Mouse (Mus musculus): ENCODE results near the gene Zfp318. TPM values are rescaled to one million over a fixed set of nuclear protein-coding genes. Genes with fewer than 3 reads are reported as not detected.
A peak's percentile ranks its signal among the peaks of the same experiment; 100 is the strongest.

The Zfp318 gene
- 11.0 and 13.0 TPM in 2 replicates for polyA plus RNA-seq (2014; fragmentation: Nextera tagmentation; extraction: Ambion mirVana)

DNA sequence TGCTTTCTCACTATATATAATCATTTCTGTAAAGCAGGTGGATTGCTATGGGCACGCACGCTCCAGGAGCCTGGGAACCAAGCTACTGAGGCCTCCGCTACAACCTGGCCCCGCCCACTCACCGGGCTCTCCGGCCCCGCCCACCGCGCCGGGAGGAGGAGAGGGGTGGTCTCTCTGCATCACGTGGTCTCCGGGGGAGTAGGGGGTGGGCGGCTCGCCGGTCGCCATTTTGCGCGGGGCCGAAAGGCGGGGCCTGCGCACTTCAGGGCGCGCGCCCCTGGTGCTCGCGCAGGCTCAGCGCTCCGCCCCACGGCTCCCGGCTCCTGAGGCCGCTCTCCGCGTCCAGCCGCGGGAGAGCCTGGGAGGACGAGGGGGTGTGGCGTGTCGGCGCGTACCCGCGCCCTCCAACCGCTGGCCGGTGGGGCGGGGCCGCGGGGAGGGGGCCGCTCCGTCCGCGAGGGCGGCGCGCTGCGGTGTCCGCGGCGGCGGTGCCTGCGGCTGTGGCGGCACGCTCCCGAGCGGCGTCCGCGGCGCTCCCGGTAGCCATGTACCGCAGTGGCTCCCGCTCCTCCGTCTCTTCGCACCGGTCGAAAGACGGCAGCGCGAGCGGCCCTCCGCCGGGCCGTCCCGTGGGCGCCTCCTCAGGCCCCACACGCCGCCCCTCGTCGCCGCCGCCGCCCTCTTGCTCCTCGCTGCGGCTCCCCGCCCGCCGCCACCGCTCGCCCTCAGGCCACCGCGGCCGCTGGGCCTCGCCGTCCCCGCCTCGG is at the start of gene Zfp318:
Gene Zfp318 (plus strand): TSS at position 438 of the 767 bp plus-strand sequence.
- ATAC-seq (ENCODE audit: insufficient number of reproducible peaks, insufficient read depth, low FRiP score, low read depth) = peak; percentile 99
- H3K9ac ChIP-seq (ENCODE audit: low read length) = peak within 1 kb of the TSS; percentile 96
- peak within 1 kb of the TSS; percentile 79 to 88 for H3K27ac ChIP-seq (replicated peaks in 1 of 2; ENCODE audit: control insufficient read depth in 1 of 2, insufficient read depth in 1 of 2, low read depth in 2 of 2, low read length in 2 of 2)
- H3K4me1 ChIP-seq (ENCODE audit: control insufficient read depth in 2 of 2, insufficient read depth in 2 of 2, low read length in 2 of 2) = peaks cover 2 to 14% of the 10 kb centered on the region in 2 experiments; a peak in 3 of 4 replicates
- H3K4me3 ChIP-seq (ENCODE audit: control insufficient read depth in 1 of 2, insufficient read depth in 1 of 2, low read depth in 1 of 2, low read length in 2 of 2) = peak within 1 kb of the TSS; percentile 96
- under 1% methylated on average over 54 of the region's 105 CpGs for WGBS
- H3K4me2 ChIP-seq (ENCODE audit: low read length) = peak within 1 kb of the TSS; percentile 84
- H3K27me3 ChIP-seq (ENCODE audit: control insufficient read depth, insufficient read depth, low read length) = no peaks in the 10 kb centered on the region
- peaks cover 15% of the 10 kb centered on the region for H3K36me3 ChIP-seq (ENCODE audit: control insufficient read depth, insufficient read depth, low read length)
- H3K9me3 ChIP-seq (ENCODE audit: control insufficient read depth, low read length) = no peaks in the 10 kb centered on the region

DNA sequence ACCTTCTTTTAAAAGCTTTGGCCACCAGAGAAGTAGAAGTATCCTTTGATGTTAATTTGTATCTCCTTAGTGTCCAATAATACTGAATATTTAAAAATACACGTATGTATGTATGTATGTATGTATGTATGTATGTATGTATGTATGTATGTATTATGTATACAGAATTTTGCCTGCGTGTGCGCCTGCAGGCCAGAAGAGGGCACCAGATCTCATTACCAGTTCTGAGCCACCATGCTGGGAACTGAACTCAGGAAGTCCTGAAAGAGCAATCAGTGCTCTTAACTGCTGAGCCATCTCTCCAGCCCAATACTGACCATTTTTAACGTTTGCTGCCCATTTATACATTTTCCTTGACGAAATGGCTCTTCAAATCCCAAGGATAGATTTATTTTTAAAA is 47.1 kb upstream of the Zfp318 start:
- Histone ChIP-seq H3K4me2 (ENCODE audit: low read length) (no peak overlapping the region), H3K4me3 (ENCODE audit: control insufficient read depth in 1 of 2, insufficient read depth in 1 of 2, low read depth in 1 of 2, low read length in 2 of 2) (no peak overlapping the region), H3K9me3 (ENCODE audit: control insufficient read depth, low read length) (no peaks in the 10 kb centered on the region), H3K27me3 (ENCODE audit: control insufficient read depth, insufficient read depth, low read length) (no peaks in the 10 kb centered on the region), H3K36me3 (ENCODE audit: control insufficient read depth, insufficient read depth, low read length) (no peaks in the 10 kb centered on the region), H3K27ac (replicated peaks in 1 of 2; ENCODE audit: control insufficient read depth in 1 of 2, insufficient read depth in 1 of 2, low read depth in 2 of 2, low read length in 2 of 2) (no peak overlapping the region), H3K4me1 (ENCODE audit: control insufficient read depth in 2 of 2, insufficient read depth in 2 of 2, low read length in 2 of 2) (peaks cover 0 to 2% of the 10 kb centered on the region in 2 experiments; a peak in 1 of 4 replicates), H3K9ac (ENCODE audit: low read length) (no peak overlapping the region)
- WGBS = 25% methylated on average over 5 of the region's 5 CpGs
- no peak for ATAC-seq (ENCODE audit: insufficient number of reproducible peaks, insufficient read depth, low FRiP score, low read depth)

DNA sequence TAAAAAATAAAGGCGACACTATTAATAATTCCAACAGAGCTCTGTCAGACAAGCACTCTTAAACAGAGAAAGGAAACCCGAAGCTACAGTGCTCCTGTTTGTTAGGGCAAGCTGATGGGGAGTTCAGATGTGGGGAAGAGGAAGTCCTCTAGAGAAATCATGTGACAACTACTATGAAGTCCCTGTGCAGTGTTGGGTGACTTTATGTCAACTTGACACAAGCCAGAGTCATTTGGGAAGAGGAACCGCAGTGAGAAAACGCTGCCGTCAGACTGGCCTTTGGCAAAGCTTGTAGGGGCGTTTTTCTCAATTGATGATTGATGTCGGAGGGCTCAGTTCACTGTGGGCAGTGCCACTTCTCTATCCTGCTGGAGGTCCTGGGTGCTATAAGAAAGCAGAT is 42.3 kb upstream of the Zfp318 start:
- H3K4me2 ChIP-seq (ENCODE audit: low read length) = no peak overlapping the region
- H3K27ac ChIP-seq (replicated peaks in 1 of 2; ENCODE audit: control insufficient read depth in 1 of 2, insufficient read depth in 1 of 2, low read depth in 2 of 2, low read length in 2 of 2) = no peak overlapping the region
- H3K9ac ChIP-seq (ENCODE audit: low read length) = no peak overlapping the region
- peaks cover 17% of the 10 kb centered on the region for H3K9me3 ChIP-seq (ENCODE audit: control insufficient read depth, low read length)
- peaks cover 0 to 2% of the 10 kb centered on the region in 2 experiments; a peak in 1 of 4 replicates for H3K4me1 ChIP-seq (ENCODE audit: control insufficient read depth in 2 of 2, insufficient read depth in 2 of 2, low read length in 2 of 2)
- no peaks in the 10 kb centered on the region for H3K27me3 ChIP-seq (ENCODE audit: control insufficient read depth, insufficient read depth, low read length)
- ATAC-seq (ENCODE audit: insufficient number of reproducible peaks, insufficient read depth, low FRiP score, low read depth) = no peak
- H3K4me3 ChIP-seq (ENCODE audit: control insufficient read depth in 1 of 2, insufficient read depth in 1 of 2, low read depth in 1 of 2, low read length in 2 of 2) = no peak overlapping the region
- H3K36me3 ChIP-seq (ENCODE audit: control insufficient read depth, insufficient read depth, low read length) = no peaks in the 10 kb centered on the region
- 36% methylated on average over 7 of the region's 7 CpGs for WGBS

DNA sequence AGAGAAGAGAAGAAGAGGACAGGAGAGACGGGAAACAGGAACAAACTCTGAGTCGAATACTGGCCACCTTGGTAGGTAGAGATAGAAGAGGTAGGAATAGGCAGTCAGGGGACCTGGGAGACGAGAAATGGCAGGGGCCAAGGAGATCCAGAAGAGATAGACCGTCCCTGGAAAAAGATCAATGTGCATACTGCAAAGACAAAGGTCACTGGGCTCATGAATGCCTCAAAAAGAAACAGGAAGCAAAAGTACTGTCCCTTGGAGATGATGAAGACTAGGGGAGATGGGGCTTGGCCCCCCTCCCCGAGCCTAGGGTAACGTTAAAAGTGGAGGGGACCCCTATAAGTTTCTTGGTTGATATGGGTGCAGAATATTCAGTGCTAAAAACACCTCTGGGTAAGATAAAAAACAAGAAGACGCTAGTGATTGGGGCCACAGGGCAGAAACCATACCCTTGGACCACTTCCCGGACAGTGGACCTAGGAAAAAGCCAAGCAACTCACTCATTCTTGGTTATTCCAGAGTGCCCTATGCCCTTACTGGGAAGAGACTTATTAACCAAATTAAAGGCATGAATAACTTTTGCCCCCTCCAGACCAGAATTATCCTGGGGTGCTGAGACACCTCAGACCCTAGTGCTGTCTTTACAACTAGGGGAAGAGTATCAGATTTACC is 32.4 kb upstream of the Zfp318 start:
- ATAC-seq (ENCODE audit: insufficient number of reproducible peaks, insufficient read depth, low FRiP score, low read depth) = no peak
- H3K4me3 ChIP-seq (ENCODE audit: control insufficient read depth in 1 of 2, insufficient read depth in 1 of 2, low read depth in 1 of 2, low read length in 2 of 2) = no peak overlapping the region
- no peak overlapping the region for H3K9ac ChIP-seq (ENCODE audit: low read length)
- 74% methylated on average over 8 of the region's 8 CpGs for whole genome bisulfite sequencing
- 0 out of 2 replicates have a peak, but pooled peaks cover 11% of the 10 kb centered on the region for H3K9me3 ChIP-seq (ENCODE audit: control insufficient read depth, low read length)
- no peak overlapping the region for H3K4me2 ChIP-seq (ENCODE audit: low read length)
- H3K27ac ChIP-seq (replicated peaks in 1 of 2; ENCODE audit: control insufficient read depth in 1 of 2, insufficient read depth in 1 of 2, low read depth in 2 of 2, low read length in 2 of 2) = no peak overlapping the region
- no peaks in the 10 kb centered on the region for H3K36me3 ChIP-seq (ENCODE audit: control insufficient read depth, insufficient read depth, low read length)
- H3K4me1 ChIP-seq (ENCODE audit: control insufficient read depth in 2 of 2, insufficient read depth in 2 of 2, low read length in 2 of 2) = no peaks in the 10 kb centered on the region
- H3K27me3 ChIP-seq (ENCODE audit: control insufficient read depth, insufficient read depth, low read length) = no peaks in the 10 kb centered on the region

DNA sequence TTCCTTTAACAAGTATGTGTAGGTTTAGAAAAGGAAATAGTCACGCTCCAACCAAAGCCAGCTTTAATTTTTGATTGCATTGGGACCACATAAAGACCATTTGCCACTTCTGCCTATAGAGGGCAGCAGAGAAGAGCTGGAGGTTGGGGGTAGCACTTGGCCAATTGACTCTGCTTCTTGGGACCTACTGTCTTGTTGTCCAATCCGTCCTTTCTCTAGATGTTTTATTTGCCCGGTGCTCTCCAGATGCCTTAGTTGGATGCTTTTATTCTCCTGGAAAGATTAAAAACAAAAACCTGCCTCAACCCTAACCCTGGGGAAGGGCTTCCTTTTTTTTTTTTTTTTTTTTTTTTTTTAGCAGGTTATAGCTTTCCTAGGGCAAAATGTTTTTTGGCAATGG is 11.7 kb upstream of the Zfp318 start:
- no peaks in the 10 kb centered on the region for H3K27me3 ChIP-seq (ENCODE audit: control insufficient read depth, insufficient read depth, low read length)
- 68% methylated on average over 3 of the region's 3 CpGs for WGBS

DNA sequence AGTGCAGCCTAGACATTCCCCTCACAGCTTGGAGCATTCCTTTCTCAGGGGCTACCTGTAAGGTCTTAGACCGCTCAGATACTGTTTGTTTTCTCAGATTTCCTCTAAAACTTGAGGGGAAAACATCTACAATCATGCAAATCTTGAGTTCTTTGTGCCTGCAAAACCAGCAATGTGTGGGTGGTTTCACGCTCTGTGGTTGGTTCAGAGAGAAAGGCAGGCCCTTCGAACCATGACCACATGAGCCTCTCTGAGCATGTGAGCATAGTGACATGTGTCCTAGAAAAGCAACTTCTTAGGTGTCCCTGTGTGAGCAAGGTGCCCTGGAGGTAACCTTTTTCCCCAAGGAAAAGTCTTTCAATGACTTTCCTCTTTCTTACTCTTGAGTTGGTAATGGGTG is 5.0 kb upstream of the Zfp318 start:
- no peaks in the 10 kb centered on the region for H3K36me3 ChIP-seq (ENCODE audit: control insufficient read depth, insufficient read depth, low read length)
- 79% methylated on average over 3 of the region's 3 CpGs for WGBS

More for the DNA sequence above, 11.7 kb upstream of the Zfp318 start:
- Histone ChIP-seq H3K4me2 (ENCODE audit: low read length) (no peak overlapping the region), H3K9me3 (ENCODE audit: control insufficient read depth, low read length) (no peaks in the 10 kb centered on the region), H3K4me3 (ENCODE audit: control insufficient read depth in 1 of 2, insufficient read depth in 1 of 2, low read depth in 1 of 2, low read length in 2 of 2) (no peak overlapping the region), H3K4me1 (ENCODE audit: control insufficient read depth in 2 of 2, insufficient read depth in 2 of 2, low read length in 2 of 2) (no peaks in the 10 kb centered on the region), H3K36me3 (ENCODE audit: control insufficient read depth, insufficient read depth, low read length) (no peaks in the 10 kb centered on the region), H3K9ac (ENCODE audit: low read length) (no peak overlapping the region), H3K27ac (replicated peaks in 1 of 2; ENCODE audit: control insufficient read depth in 1 of 2, insufficient read depth in 1 of 2, low read depth in 2 of 2, low read length in 2 of 2) (no peak overlapping the region)
- ATAC-seq (ENCODE audit: insufficient number of reproducible peaks, insufficient read depth, low FRiP score, low read depth) = no peak

DNA sequence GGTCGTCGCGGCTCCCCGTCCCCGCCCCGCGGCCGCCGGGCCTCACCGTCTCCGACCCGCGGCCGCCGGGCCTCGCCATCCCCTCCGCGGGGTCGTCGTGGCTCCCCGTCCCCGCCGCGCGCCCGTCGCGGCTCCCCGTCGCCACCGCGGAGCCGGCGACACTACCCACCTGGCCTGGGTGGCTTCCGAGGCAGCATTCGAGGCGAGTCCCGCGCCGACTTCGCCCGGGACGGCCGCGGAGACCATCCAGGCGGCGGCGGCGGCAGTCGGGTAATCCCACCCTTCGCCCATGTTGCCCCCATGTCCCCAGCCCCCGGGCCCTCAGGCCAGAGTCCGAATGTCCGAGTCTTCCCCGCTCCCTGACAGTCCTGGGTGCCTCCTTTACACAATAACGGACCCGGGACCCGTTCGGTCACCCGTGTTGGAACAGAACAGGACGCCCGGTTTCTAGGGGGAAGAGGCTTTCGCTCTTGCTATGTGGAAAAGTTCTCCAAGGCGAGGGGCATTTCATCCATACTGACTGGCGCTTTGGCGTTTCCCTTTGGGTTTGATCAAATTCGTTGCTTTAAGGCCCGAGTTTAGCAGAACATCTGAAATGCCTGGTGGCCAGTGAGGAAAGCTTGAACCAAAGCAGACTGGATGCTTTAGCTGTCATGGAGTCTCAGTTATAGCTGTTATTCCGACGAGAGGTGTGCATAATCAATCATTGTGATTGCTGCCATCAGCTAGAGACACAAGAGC is 700 bp downstream of the Zfp318 start:
- Histone ChIP-seq H3K4me3 (ENCODE audit: control insufficient read depth in 1 of 2, insufficient read depth in 1 of 2, low read depth in 1 of 2, low read length in 2 of 2) (peak overlapping the region; percentile 96), H3K9me3 (ENCODE audit: control insufficient read depth, low read length) (no peaks in the 10 kb centered on the region), H3K9ac (ENCODE audit: low read length) (peak overlapping the region; percentile 96), H3K27ac (replicated peaks in 1 of 2; ENCODE audit: control insufficient read depth in 1 of 2, insufficient read depth in 1 of 2, low read depth in 2 of 2, low read length in 2 of 2) (peak overlapping the region; percentile 79 to 88; a peak in 3 of 4 replicates), H3K36me3 (ENCODE audit: control insufficient read depth, insufficient read depth, low read length) (peaks cover 23% of the 10 kb centered on the region), H3K27me3 (ENCODE audit: control insufficient read depth, insufficient read depth, low read length) (no peaks in the 10 kb centered on the region), H3K4me2 (ENCODE audit: low read length) (peak overlapping the region; percentile 84), H3K4me1 (ENCODE audit: control insufficient read depth in 2 of 2, insufficient read depth in 2 of 2, low read length in 2 of 2) (peaks cover 2 to 14% of the 10 kb centered on the region in 2 experiments; a peak in 3 of 4 replicates)
- under 1% methylated on average over 68 of the region's 70 CpGs for WGBS
- no peak; the same call in 1 of the 2 replicates for ATAC-seq (ENCODE audit: insufficient number of reproducible peaks, insufficient read depth, low FRiP score, low read depth)

More for the DNA sequence above, 5.0 kb upstream of the Zfp318 start:
- no peak for ATAC-seq (ENCODE audit: insufficient number of reproducible peaks, insufficient read depth, low FRiP score, low read depth)
- Histone ChIP-seq H3K9me3 (ENCODE audit: control insufficient read depth, low read length) (no peaks in the 10 kb centered on the region), H3K27me3 (ENCODE audit: control insufficient read depth, insufficient read depth, low read length) (no peaks in the 10 kb centered on the region), H3K4me1 (ENCODE audit: control insufficient read depth in 2 of 2, insufficient read depth in 2 of 2, low read length in 2 of 2) (peaks cover 0 to 4% of the 10 kb centered on the region in 2 experiments; a peak in 1 of 4 replicates), H3K27ac (replicated peaks in 1 of 2; ENCODE audit: control insufficient read depth in 1 of 2, insufficient read depth in 1 of 2, low read depth in 2 of 2, low read length in 2 of 2) (no peak overlapping the region), H3K9ac (ENCODE audit: low read length) (no peak overlapping the region), H3K4me2 (ENCODE audit: low read length) (no peak overlapping the region), H3K4me3 (ENCODE audit: control insufficient read depth in 1 of 2, insufficient read depth in 1 of 2, low read depth in 1 of 2, low read length in 2 of 2) (no peak overlapping the region)
